Mouse (Mus musculus) embryonic facial prominence, embryonic 15.5 days (tissue): ENCODE measurements around the gene Gm38119. TPM values are rescaled to one million over a fixed set of nuclear protein-coding genes. Genes with fewer than 3 reads are reported as not detected.
"Not testable (repeated sequence)": the region's sequence is repeated elsewhere in the genome, so short reads cannot be mapped to it uniquely, and the experiment has no call there.

Experiments
- ATAC-seq: fragments of 200-750 bp; cut with Nextera tagmentation; 2 replicates; pipeline ENCODE4 v1.8.0; 2017; ENCODE audit warnings: low read depth, moderate TSS enrichment; ENCODE audit not compliant: insufficient number of reproducible peaks, low FRiP score, low TSS enrichment
- H3K27ac ChIP-seq: fragments of 300-500 bp; sonication (generic); replicated peaks from 2 replicates; pipeline ENCODE4 v1.5.1; 2015; ENCODE audit warnings: mild to moderate bottlenecking, inconsistent platforms
- H3K27me3 ChIP-seq: fragments of 300-500 bp; sonication (generic); 2 replicates; pipeline ENCODE4 v1.6.1; 2015; ENCODE audit warnings: inconsistent platforms
- H3K36me3 ChIP-seq: fragments of 300-500 bp; sonication (generic); 2 replicates; pipeline ENCODE4 v1.6.1; 2015; ENCODE audit warnings: mild to moderate bottlenecking, inconsistent platforms
- H3K4me1 ChIP-seq: fragments of 300-500 bp; sonication (generic); 2 replicates; pipeline ENCODE4 v1.6.1; 2015; ENCODE audit warnings: inconsistent platforms
- H3K4me2 ChIP-seq: fragments of 300-500 bp; sonication (generic); replicated peaks from 2 replicates; pipeline ENCODE4 v1.6.1; 2015; ENCODE audit warnings: mild to moderate bottlenecking, inconsistent platforms
- H3K4me3 ChIP-seq: fragments of 300-500 bp; sonication (generic); replicated peaks from 2 replicates; pipeline ENCODE4 v1.5.1; 2015; ENCODE audit warnings: mild to moderate bottlenecking, inconsistent platforms
- H3K9ac ChIP-seq: fragments of 300-500 bp; sonication (generic); 2 replicates; pipeline ENCODE4 v1.6.1; 2015; ENCODE audit warnings: inconsistent platforms
- H3K9me3 ChIP-seq: fragments of 300-500 bp; sonication (generic); replicated peaks from 2 replicates; pipeline ENCODE4 v1.6.1; 2016; ENCODE audit warnings: inconsistent platforms
- WGBS: fragments of 180-500 bp; shearing (Covaris S2); methylation state at CpG from one replicate; pipeline ENCODE4 v1.1.7; 2015; 5-methylcytosine and 5-hydroxymethylcytosine counted together
- polyA plus RNA-seq: library from polyadenylated mRNA; unstranded; fragments of >200 nt; fragmentation: Nextera tagmentation; extraction: Ambion mirVana; gene quantifications from 2 replicates; pipeline ENCODE4 v1.2.1, GENCODE M21; 2015

Gm38119 gene
- polyA plus RNA-seq, 1 experiment from 2014 or later = not detected

DNA sequence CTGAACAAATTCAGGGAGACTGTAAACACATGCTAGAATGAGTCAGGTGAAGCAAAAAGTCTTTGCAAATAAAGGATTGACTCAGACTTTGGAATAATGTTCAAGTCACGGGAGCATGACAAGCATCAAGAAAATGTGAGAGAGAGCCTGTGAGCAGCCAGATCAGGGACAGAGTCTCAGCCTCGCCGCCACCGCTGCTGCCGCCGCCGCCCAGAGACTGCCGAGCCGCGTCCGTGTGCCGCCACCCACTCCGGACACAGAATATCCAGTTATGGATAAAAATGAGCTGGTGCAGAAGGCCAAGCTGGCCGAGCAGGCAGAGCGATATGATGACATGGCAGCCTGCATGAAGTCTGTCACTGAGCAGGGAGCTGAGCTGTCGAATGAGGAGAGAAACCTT, 49.7 kb downstream of the Gm38119 start:
- not testable (repeated sequence) for H3K9me3 ChIP-seq, H3K4me2 ChIP-seq, H3K27me3 ChIP-seq, H3K9ac ChIP-seq, H3K36me3 ChIP-seq, ATAC-seq, H3K27ac ChIP-seq, H3K4me3 ChIP-seq, H3K4me1 ChIP-seq
- 74% methylated on average over 16 of the region's 16 CpGs for WGBS

Other genes starting within 250 kb of the Gm38119 start
- 2.3 and 6.7 TPM in 2 replicates for gene Sprr4, start 238.6 kb downstream of the Gm38119 start, polyA plus RNA-seq
- gene 2310046K23Rik, start 204.6 kb downstream of the Gm38119 start, polyA plus RNA-seq = 5.0 and 5.6 TPM in 2 replicates
- gene Ivl, start 165.4 kb downstream of the Gm38119 start, polyA plus RNA-seq = 11.6 and 13.2 TPM in 2 replicates
- gene Smcp, start 150.1 kb downstream of the Gm38119 start, polyA plus RNA-seq = not detected in 2 replicates
- gene 2210017I01Rik, start 131.6 kb downstream of the Gm38119 start, polyA plus RNA-seq = 0.89 and 1.1 TPM in 2 replicates
- 7.3 TPM in 2 replicates for gene Lce6a, start 117.4 kb downstream of the Gm38119 start, polyA plus RNA-seq
- gene Lce1a1, start 90.8 kb downstream of the Gm38119 start, polyA plus RNA-seq = 6.2 and 8.1 TPM in 2 replicates
- gene Lce1b, start 82.2 kb downstream of the Gm38119 start, polyA plus RNA-seq = 2.0 and 2.4 TPM in 2 replicates
- gene Lce1a2, start 68.8 kb downstream of the Gm38119 start, polyA plus RNA-seq = 8.7 and 11.9 TPM in 2 replicates
- 4.5 and 8.4 TPM in 2 replicates for gene Lce1c, start 59.8 kb downstream of the Gm38119 start, polyA plus RNA-seq
- 2.1 and 3.6 TPM in 2 replicates for gene Lce1d, start 51.9 kb downstream of the Gm38119 start, polyA plus RNA-seq
- gene Lce1e, start 30.0 kb downstream of the Gm38119 start, polyA plus RNA-seq = 1.0 and 2.4 TPM in 2 replicates
- gene Lce1f, start 18.7 kb downstream of the Gm38119 start, polyA plus RNA-seq = 1.5 and 3.7 TPM in 2 replicates
- gene Lce1g, start 13.2 kb upstream of the Gm38119 start, polyA plus RNA-seq = 0.56 and 1.8 TPM in 2 replicates
- gene Lce1h, start 26.0 kb upstream of the Gm38119 start, polyA plus RNA-seq = 1.4 and 3.7 TPM in 2 replicates
- 2.4 and 7.3 TPM in 2 replicates for gene Lce1i, start 39.8 kb upstream of the Gm38119 start, polyA plus RNA-seq
- 0.74 and 1.5 TPM in 2 replicates for gene Lce1j, start 51.4 kb upstream of the Gm38119 start, polyA plus RNA-seq
- gene Lce1k, start 68.8 kb upstream of the Gm38119 start, polyA plus RNA-seq = 0.28 and 2.4 TPM in 2 replicates
- 1.9 and 6.5 TPM in 2 replicates for gene Kprp, start 88.2 kb upstream of the Gm38119 start, polyA plus RNA-seq
- 0.45 and 2.5 TPM in 2 replicates for gene Lce1l, start 112.2 kb upstream of the Gm38119 start, polyA plus RNA-seq
- 0.25 and 0.46 TPM in 2 replicates for gene 2310050C09Rik, start 131.1 kb upstream of the Gm38119 start, polyA plus RNA-seq
- gene Lce3a, start 187.1 kb upstream of the Gm38119 start, polyA plus RNA-seq = 29.8 and 90.3 TPM in 2 replicates
- 7.3 and 33.8 TPM in 2 replicates for gene Lce3b, start 193.9 kb upstream of the Gm38119 start, polyA plus RNA-seq
- 15.4 and 56.9 TPM in 2 replicates for gene Lce3c, start 205.4 kb upstream of the Gm38119 start, polyA plus RNA-seq
- gene Lce3d, start 218.3 kb upstream of the Gm38119 start, polyA plus RNA-seq = 2.3 and 5.7 TPM in 2 replicates
- 12.5 and 39.4 TPM in 2 replicates for gene Lce3e, start 228.0 kb upstream of the Gm38119 start, polyA plus RNA-seq